In genomic region chr4:132256384-132256783, GRCm38 (mm10) we compare ENCODE assay signal across 14 mouse cellular contexts.
"Had no signal": no experiment of that assay in that cellular context is flagged by ENCODE, and none has a peak within 500 bp of the region (broad histone marks: within the 10 kb centered on the region; RNA-seq: fewer than 3 reads in every experiment).

No protein-coding gene starts in this region.

- H3K27ac ChIP-seq: limb, embryonic 13.5 days; liver, embryonic 14.5 days; midbrain, embryonic 12.5 days; neural tube, embryonic 13.5 days had no signal

- H3K4me3 ChIP-seq: limb, embryonic 13.5 days; midbrain, embryonic 12.5 days; neural tube, embryonic 13.5 days had no signal

- H3K27me3 ChIP-seq: limb, embryonic 13.5 days; midbrain, embryonic 12.5 days; neural tube, embryonic 13.5 days had no signal

- ATAC-seq: midbrain, embryonic 16.5 days had no signal

- H3K4me2 ChIP-seq: limb, embryonic 13.5 days; lung, embryonic 14.5 days; midbrain, embryonic 12.5 days; neural tube, embryonic 13.5 days had no signal

- DNase-seq: kidney, adult 11 months; kidney, postnatal 10 days; left cerebral cortex, postnatal 4 days; lung, embryonic 14.5 days; lung, postnatal 14 days; retina, postnatal 1 day; right cerebral cortex, postnatal 4 days; spleen, adult 18-20 months; thymus, postnatal 36 days had no signal

- H3K9me3 ChIP-seq: limb, embryonic 13.5 days; midbrain, embryonic 12.5 days; neural tube, embryonic 13.5 days had no signal

- H3K9ac ChIP-seq: limb, embryonic 13.5 days; liver, embryonic 14.5 days; lung, embryonic 14.5 days; midbrain, embryonic 12.5 days; neural tube, embryonic 13.5 days had no signal
